ENCODE assay signal across 24 mouse cellular contexts in genomic region chr15:81896407-81896806, GRCm38 (mm10). TPM values are rescaled to one million over a fixed set of nuclear protein-coding genes. Genes with fewer than 3 reads are reported as not detected.
DNase-seq lines count a peak whose midpoint lies in the region; ATAC-seq and TF ChIP-seq lines count a peak whose summit lies in the region.
"Had no signal": no experiment of that assay in that cellular context is flagged by ENCODE, and none has a peak within 500 bp of the region (broad histone marks: within the 10 kb centered on the region; RNA-seq: fewer than 3 reads in every experiment).

No protein-coding gene starts in this region.

- no peak overlapping the region for H3K9ac ChIP-seq in forebrain, postnatal 0 days
- no peak overlapping the region for H3K9ac ChIP-seq in forebrain, embryonic 15.5 days (replicated peaks)
- H3K9ac ChIP-seq in hindbrain, postnatal 0 days (replicated peaks; ENCODE audit: low read length) = no peak overlapping the region
- no peak overlapping the region for H3K9ac ChIP-seq in hindbrain, embryonic 16.5 days (ENCODE audit: low read depth, low read length)
- H3K9ac ChIP-seq: hindbrain, embryonic 15.5 days; limb, embryonic 15.5 days; midbrain, embryonic 13.5 days had no signal

- intact Hi-C loops in left cerebral cortex, adult 2 months (cut with DNase I) = no loop called here

- H3K4me2 ChIP-seq in forebrain, postnatal 0 days (ENCODE audit: low read depth) = no peak overlapping the region
- H3K4me2 ChIP-seq in forebrain, embryonic 15.5 days (replicated peaks) = no peak overlapping the region
- H3K4me2 ChIP-seq in hindbrain, postnatal 0 days (ENCODE audit: low read depth, low read length) = no peak overlapping the region
- H3K4me2 ChIP-seq in hindbrain, embryonic 16.5 days (ENCODE audit: low read length) = no peak overlapping the region
- H3K4me2 ChIP-seq: hindbrain, embryonic 15.5 days; limb, embryonic 15.5 days; midbrain, embryonic 13.5 days had no signal

- ATAC-seq in forebrain, postnatal 0 days = no peak; the same call in 1 of the 2 replicates
- no peak for ATAC-seq in forebrain, embryonic 15.5 days (replicated peaks)
- ATAC-seq in hindbrain, postnatal 0 days = peak; percentile 62; the same call in 1 of the 2 replicates
- ATAC-seq in hindbrain, embryonic 16.5 days = no peak; the same call in 1 of the 2 replicates
- ATAC-seq: CD4-positive, CD25-positive, alpha-beta regulatory T cell, adult 4 months; midbrain, embryonic 13.5 days had no signal

- DNase-seq in forebrain, postnatal 0 days = no peak
- DNase-seq in hindbrain, postnatal 0 days (ENCODE audit: low spot score) = peak; percentile 50
- DNase-seq in left cerebral cortex, adult 2 months (ENCODE audit: extremely low spot score in 1 of 2, low spot score in 2 of 2) = no peak
- DNase-seq in left cerebral cortex, adult 8-10 months (ENCODE audit: low spot score in 2 of 2) = no peak
- DNase-seq: adrenal gland, postnatal 14 days; cerebellum, adult 9-11 months; gastrocnemius, postnatal 10 days; kidney, adult 11 months; kidney, postnatal 14 days; left cerebral cortex, postnatal 4 days; lung, adult 2 months; lung, postnatal 14 days; right cerebral cortex, postnatal 25 days; spleen, adult 18-20 months had no signal

- no peaks in the 10 kb centered on the region for H3K9me3 ChIP-seq in forebrain, postnatal 0 days (ENCODE audit: low read length)
- no peaks in the 10 kb centered on the region for H3K9me3 ChIP-seq in forebrain, embryonic 15.5 days
- no peaks in the 10 kb centered on the region for H3K9me3 ChIP-seq in hindbrain, postnatal 0 days (ENCODE audit: low read length)
- no peaks in the 10 kb centered on the region for H3K9me3 ChIP-seq in hindbrain, embryonic 16.5 days (ENCODE audit: control insufficient read depth, low read length)
- H3K9me3 ChIP-seq: hindbrain, embryonic 15.5 days; limb, embryonic 15.5 days; midbrain, embryonic 13.5 days had no signal

- H3K4me1 ChIP-seq in forebrain, postnatal 0 days (ENCODE audit: insufficient read depth) = no peaks in the 10 kb centered on the region
- no peaks in the 10 kb centered on the region for H3K4me1 ChIP-seq in forebrain, embryonic 15.5 days
- H3K4me1 ChIP-seq in hindbrain, postnatal 0 days (ENCODE audit: insufficient read depth, low read length) = no peaks in the 10 kb centered on the region
- no peaks in the 10 kb centered on the region for H3K4me1 ChIP-seq in hindbrain, embryonic 16.5 days (ENCODE audit: control insufficient read depth, insufficient read depth, low read depth, low read length)
- H3K4me1 ChIP-seq in cortical plate, adult 2 months (ENCODE audit: control insufficient read depth, insufficient read depth, low read length) = peaks cover 3% of the 10 kb centered on the region; the same call in 1 of the 2 replicates
- H3K4me1 ChIP-seq: hindbrain, embryonic 15.5 days; limb, embryonic 15.5 days; midbrain, embryonic 13.5 days had no signal

- peaks cover 72% of the 10 kb centered on the region for H3K36me3 ChIP-seq in forebrain, postnatal 0 days (ENCODE audit: insufficient read depth)
- peaks cover 73% of the 10 kb centered on the region for H3K36me3 ChIP-seq in forebrain, embryonic 15.5 days
- peaks cover 26% of the 10 kb centered on the region for H3K36me3 ChIP-seq in hindbrain, postnatal 0 days (ENCODE audit: insufficient read depth, low read length)
- H3K36me3 ChIP-seq in hindbrain, embryonic 16.5 days (ENCODE audit: control insufficient read depth, insufficient read depth, low read length) = peaks cover 35% of the 10 kb centered on the region

- TF ChIP-seq CTCF in forebrain, postnatal 0 days (IDR thresholded peaks at IDR 0.05; ENCODE audit: low read depth) = no peak
- no peak for TF ChIP-seq CTCF in hindbrain, postnatal 0 days (IDR thresholded peaks at IDR 0.05; ENCODE audit: low read depth)
- no peak for TF ChIP-seq CTCF in left cerebral cortex, adult 2 months (IDR thresholded peaks at IDR 0.05)
- TF ChIP-seq CTCF in cortical plate, adult 2 months (IDR thresholded peaks at IDR 0.05; ENCODE audit: extremely low read depth, insufficient read depth, low read length) = no peak

- H3K4me3 ChIP-seq in forebrain, postnatal 0 days (ENCODE audit: low read depth, low read length) = no peak overlapping the region
- no peak overlapping the region for H3K4me3 ChIP-seq in forebrain, embryonic 15.5 days
- no peak overlapping the region for H3K4me3 ChIP-seq in hindbrain, postnatal 0 days (ENCODE audit: low read length)
- H3K4me3 ChIP-seq in hindbrain, embryonic 16.5 days (ENCODE audit: low read length) = no peak overlapping the region
- no peak overlapping the region for H3K4me3 ChIP-seq in left cerebral cortex, adult 2 months
- H3K4me3 ChIP-seq in cortical plate, adult 2 months (ENCODE audit: insufficient read depth, low read length) = no peak overlapping the region
- H3K4me3 ChIP-seq: hindbrain, embryonic 15.5 days; limb, embryonic 15.5 days; midbrain, embryonic 13.5 days had no signal

- no peak for TF ChIP-seq POLR2A in cortical plate, adult 2 months (IDR thresholded peaks at IDR 0.05; ENCODE audit: extremely low read depth, insufficient read depth, low read length)

- H3K27me3 ChIP-seq in forebrain, postnatal 0 days (ENCODE audit: insufficient read depth, low read length) = no peaks in the 10 kb centered on the region
- no peaks in the 10 kb centered on the region for H3K27me3 ChIP-seq in forebrain, embryonic 15.5 days
- H3K27me3 ChIP-seq in hindbrain, postnatal 0 days (ENCODE audit: insufficient read depth, low read length) = no peaks in the 10 kb centered on the region
- H3K27me3 ChIP-seq in hindbrain, embryonic 16.5 days (replicated peaks; ENCODE audit: control insufficient read depth, insufficient read depth, low read length) = no peaks in the 10 kb centered on the region
- H3K27me3 ChIP-seq: hindbrain, embryonic 15.5 days; limb, embryonic 15.5 days; midbrain, embryonic 13.5 days had no signal

- peak overlapping the region; percentile 9; the same call in 1 of the 2 replicates for H3K27ac ChIP-seq in forebrain, postnatal 0 days (ENCODE audit: low read depth, low read length)
- H3K27ac ChIP-seq in forebrain, embryonic 15.5 days (replicated peaks) = no peak overlapping the region
- peak overlapping the region; percentile 41; the same call in 1 of the 2 replicates for H3K27ac ChIP-seq in hindbrain, postnatal 0 days
- no peak overlapping the region for H3K27ac ChIP-seq in hindbrain, embryonic 16.5 days (ENCODE audit: low read depth, low read length)
- H3K27ac ChIP-seq in left cerebral cortex, adult 2 months = peak overlapping the region; percentile 76
- peak overlapping the region; percentile 79 for H3K27ac ChIP-seq in cortical plate, adult 2 months (ENCODE audit: insufficient read depth, low read length)
- H3K27ac ChIP-seq: hindbrain, embryonic 15.5 days; limb, embryonic 15.5 days; midbrain, embryonic 13.5 days had no signal

- WGBS in forebrain, postnatal 0 days = 87% methylated on average over 2 of the region's 2 CpGs
- 88% methylated on average over 2 of the region's 2 CpGs for WGBS in forebrain, embryonic 15.5 days
- WGBS in hindbrain, postnatal 0 days = 74% methylated on average over 2 of the region's 2 CpGs
- 77% methylated on average over 2 of the region's 2 CpGs for WGBS in hindbrain, embryonic 16.5 days

RNA-seq across cellular contexts. Expression of gene Aco2, which starts 24.3 kb away (rescaled TPM):
- 354 and 357 TPM in 2 replicates for total RNA-seq in forebrain, postnatal 0 days (2014; rRNA removed)
- polyA plus RNA-seq in forebrain, postnatal 0 days (2015; fragmentation: Nextera tagmentation; extraction: Ambion mirVana) = 234 and 251 TPM in 2 replicates
- polyA plus RNA-seq in forebrain, embryonic 15.5 days (2015; fragmentation: Nextera tagmentation; extraction: Ambion mirVana) = 243 and 244 TPM in 2 replicates
- 536 and 538 TPM in 2 replicates for total RNA-seq in hindbrain, postnatal 0 days (2014; rRNA removed)
- 298 and 299 TPM in 2 replicates for polyA plus RNA-seq in hindbrain, postnatal 0 days (2015; fragmentation: Nextera tagmentation; extraction: Ambion mirVana)
- polyA plus RNA-seq in hindbrain, embryonic 16.5 days (2015; fragmentation: Nextera tagmentation; extraction: Ambion mirVana) = 333 and 346 TPM in 2 replicates
- 100 to 1,000 TPM; 420 to 427 TPM for total RNA-seq in left cerebral cortex, adult 2 months (2021)
- total RNA-seq in left cerebral cortex, adult 8-10 months (2022) = 100 to 1,000 TPM; 453 to 537 (median 485) TPM
- 533 and 545 TPM in 2 replicates for polyA plus RNA-seq in cortical plate, adult 2 months (2012; rRNA removed)

RNA-seq across cellular contexts. Expression of gene Phf5a, which starts 24.7 kb away (rescaled TPM):
- total RNA-seq in forebrain, postnatal 0 days (2014; rRNA removed) = 41.5 and 48.5 TPM in 2 replicates
- 107 and 112 TPM in 2 replicates for polyA plus RNA-seq in forebrain, postnatal 0 days (2015; fragmentation: Nextera tagmentation; extraction: Ambion mirVana)
- polyA plus RNA-seq in forebrain, embryonic 15.5 days (2015; fragmentation: Nextera tagmentation; extraction: Ambion mirVana) = 124 and 128 TPM in 2 replicates
- 29.0 and 29.7 TPM in 2 replicates for total RNA-seq in hindbrain, postnatal 0 days (2014; rRNA removed)
- polyA plus RNA-seq in hindbrain, postnatal 0 days (2015; fragmentation: Nextera tagmentation; extraction: Ambion mirVana) = 102 and 110 TPM in 2 replicates
- 118 and 122 TPM in 2 replicates for polyA plus RNA-seq in hindbrain, embryonic 16.5 days (2015; fragmentation: Nextera tagmentation; extraction: Ambion mirVana)
- total RNA-seq in left cerebral cortex, adult 2 months (2021) = 10 to 100 TPM; 31.1 to 32.8 TPM
- 10 to 100 TPM; 38.1 to 43.5 (median 38.2) TPM for total RNA-seq in left cerebral cortex, adult 8-10 months (2022)
- polyA plus RNA-seq in cortical plate, adult 2 months (2012; rRNA removed) = 53.3 and 57.7 TPM in 2 replicates

RNA-seq across cellular contexts. Expression of gene Polr3h, which starts 29.6 kb away (rescaled TPM):
- 52.8 and 62.5 TPM in 2 replicates for total RNA-seq in forebrain, postnatal 0 days (2014; rRNA removed)
- polyA plus RNA-seq in forebrain, postnatal 0 days (2015; fragmentation: Nextera tagmentation; extraction: Ambion mirVana) = 105 and 113 TPM in 2 replicates
- 89.8 and 91.2 TPM in 2 replicates for polyA plus RNA-seq in forebrain, embryonic 15.5 days (2015; fragmentation: Nextera tagmentation; extraction: Ambion mirVana)
- total RNA-seq in hindbrain, postnatal 0 days (2014; rRNA removed) = 47.2 and 48.7 TPM in 2 replicates
- polyA plus RNA-seq in hindbrain, postnatal 0 days (2015; fragmentation: Nextera tagmentation; extraction: Ambion mirVana) = 98.7 and 101 TPM in 2 replicates
- 88.2 and 105 TPM in 2 replicates for polyA plus RNA-seq in hindbrain, embryonic 16.5 days (2015; fragmentation: Nextera tagmentation; extraction: Ambion mirVana)
- total RNA-seq in left cerebral cortex, adult 2 months (2021) = 10 to 100 TPM; 50.1 to 56.8 TPM
- total RNA-seq in left cerebral cortex, adult 8-10 months (2022) = 10 to 100 TPM; 52.4 to 56.6 (median 55.3) TPM
- 61.5 and 63.0 TPM in 2 replicates for polyA plus RNA-seq in cortical plate, adult 2 months (2012; rRNA removed)

RNA-seq across cellular contexts. Expression of gene Tob2, which starts 37.8 kb away (rescaled TPM):
- total RNA-seq in forebrain, postnatal 0 days (2014; rRNA removed) = 9.2 and 13.0 TPM in 2 replicates
- polyA plus RNA-seq in forebrain, postnatal 0 days (2015; fragmentation: Nextera tagmentation; extraction: Ambion mirVana) = 11.4 TPM in 2 replicates
- 20.2 and 21.1 TPM in 2 replicates for polyA plus RNA-seq in forebrain, embryonic 15.5 days (2015; fragmentation: Nextera tagmentation; extraction: Ambion mirVana)
- total RNA-seq in hindbrain, postnatal 0 days (2014; rRNA removed) = 12.9 and 13.9 TPM in 2 replicates
- polyA plus RNA-seq in hindbrain, postnatal 0 days (2015; fragmentation: Nextera tagmentation; extraction: Ambion mirVana) = 14.0 and 14.5 TPM in 2 replicates
- 15.7 and 18.4 TPM in 2 replicates for polyA plus RNA-seq in hindbrain, embryonic 16.5 days (2015; fragmentation: Nextera tagmentation; extraction: Ambion mirVana)
- total RNA-seq in left cerebral cortex, adult 2 months (2021) = 10 to 100 TPM; 34.8 to 41.4 TPM
- 10 to 100 TPM; 26.6 to 40.2 (median 33.5) TPM for total RNA-seq in left cerebral cortex, adult 8-10 months (2022)
- polyA plus RNA-seq in cortical plate, adult 2 months (2012; rRNA removed) = 19.9 and 21.0 TPM in 2 replicates

RNA-seq across cellular contexts. Expression of gene Csdc2, which starts 40.2 kb away (rescaled TPM):
- 88.9 and 118 TPM in 2 replicates for total RNA-seq in forebrain, postnatal 0 days (2014; rRNA removed)
- polyA plus RNA-seq in forebrain, postnatal 0 days (2015; fragmentation: Nextera tagmentation; extraction: Ambion mirVana) = 178 and 273 TPM in 2 replicates
- polyA plus RNA-seq in forebrain, embryonic 15.5 days (2015; fragmentation: Nextera tagmentation; extraction: Ambion mirVana) = 130 and 133 TPM in 2 replicates
- total RNA-seq in hindbrain, postnatal 0 days (2014; rRNA removed) = 178 and 188 TPM in 2 replicates
- polyA plus RNA-seq in hindbrain, postnatal 0 days (2015; fragmentation: Nextera tagmentation; extraction: Ambion mirVana) = 239 and 269 TPM in 2 replicates
- polyA plus RNA-seq in hindbrain, embryonic 16.5 days (2015; fragmentation: Nextera tagmentation; extraction: Ambion mirVana) = 287 and 292 TPM in 2 replicates
- total RNA-seq in left cerebral cortex, adult 2 months (2021) = 10 to 100 TPM; 91.2 to 97.6 TPM
- 10 to 100 TPM; 73.0 to 81.8 (median 75.8) TPM for total RNA-seq in left cerebral cortex, adult 8-10 months (2022)
- 111 and 115 TPM in 2 replicates for polyA plus RNA-seq in cortical plate, adult 2 months (2012; rRNA removed)
- total RNA-seq: common myeloid progenitor, adult 5-6 weeks; hematopoietic stem cell, adult 5-6 weeks; megakaryocyte, adult 5-6 weeks had no signal
- polyA plus RNA-seq: CD4-positive, CD25-positive, alpha-beta regulatory T cell, adult 4 months had no signal

Comparison
In these comparisons a context has a peak if more than half of its experiments do, and no peak if none do; other contexts are left out.
1. H3K27ac ChIP-seq: peak in forebrain, postnatal 0 days (single experiment), hindbrain, postnatal 0 days (single experiment), left cerebral cortex, adult 2 months (single experiment) and cortical plate, adult 2 months (single experiment); none in forebrain, embryonic 15.5 days (single experiment) and hindbrain, embryonic 16.5 days (single experiment).